Mouse (Mus musculus): Measurements from ENCODE around the gene Jph2. TPM values are rescaled to one million over a fixed set of nuclear protein-coding genes. Genes with fewer than 3 reads are reported as not detected.

The Jph2 gene
- polyA plus RNA-seq, 2 experiments, result 2.6 to 8.2 TPM

DNA sequence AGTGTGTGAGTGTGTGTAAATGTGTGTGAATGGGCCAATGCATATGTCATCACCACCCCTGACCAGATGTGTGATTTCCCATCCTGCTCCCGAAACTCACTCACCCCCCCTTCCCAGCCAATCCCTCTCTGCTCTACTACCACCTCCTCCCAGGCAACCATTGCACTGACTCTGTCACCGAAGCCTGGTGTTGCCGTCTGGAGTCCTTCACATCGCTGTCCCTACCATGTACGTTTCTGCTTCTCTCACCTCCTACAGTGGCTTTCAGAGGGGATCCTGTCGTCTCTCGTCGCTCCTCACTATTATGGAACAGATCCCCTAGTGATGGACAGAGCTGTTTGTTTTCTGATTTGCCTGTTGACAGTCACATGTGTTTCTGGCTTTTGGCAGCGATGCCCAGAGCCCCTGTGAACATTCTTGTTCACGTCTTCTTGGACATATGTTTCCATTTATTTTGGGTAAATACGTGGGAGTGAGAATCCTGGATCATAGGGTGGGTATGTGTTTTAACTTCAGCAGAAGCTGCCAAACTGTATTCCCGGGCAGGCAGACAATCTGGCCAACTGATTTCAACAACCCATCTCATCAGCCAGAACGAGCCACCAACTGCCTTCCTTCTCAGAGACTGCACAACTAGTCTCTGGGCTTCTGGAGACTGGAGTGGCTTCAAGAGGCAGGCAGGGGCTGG, 65.3 kb downstream of the Jph2 start:
- no peak overlapping the region for H3K27ac ChIP-seq (replicated peaks; ENCODE audit: low read depth, low read length)
- no peak overlapping the region for H3K9ac ChIP-seq (ENCODE audit: low read depth, low read length, severe bottlenecking)
- 51% methylated on average over 13 of the region's 13 CpGs for WGBS
- peaks cover 8% of the 10 kb centered on the region; the same call in 1 of the 2 replicates for H3K27me3 ChIP-seq (ENCODE audit: control insufficient read depth, insufficient read depth, low read length)
- TF ChIP-seq POLR2A (IDR thresholded peaks at IDR 0.05; ENCODE audit: borderline replicate concordance, extremely low read depth, insufficient read depth, insufficient read length), result no peak
- no peaks in the 10 kb centered on the region for H3K4me1 ChIP-seq (ENCODE audit: control insufficient read depth, insufficient read depth, low read length)
- ATAC-seq (ENCODE audit: low FRiP score, low read depth) (no peak), DNase-seq (ENCODE audit: low spot score) (no peak)
- no peak overlapping the region for H3K4me3 ChIP-seq (replicated peaks; ENCODE audit: low read length)
- no peaks in the 10 kb centered on the region for H3K36me3 ChIP-seq (ENCODE audit: control insufficient read depth, insufficient read depth, low read length)
- H3K9me3 ChIP-seq (ENCODE audit: control insufficient read depth, low read length), result no peaks in the 10 kb centered on the region
- H3K4me2 ChIP-seq (replicated peaks; ENCODE audit: low read depth, low read length, severe bottlenecking), result no peak overlapping the region

- no peaks in the 10 kb centered on the region for H3K9me3 ChIP-seq (ENCODE audit: control insufficient read depth, low read length)
- H3K9ac ChIP-seq (ENCODE audit: low read depth, low read length, severe bottlenecking), result no peak overlapping the region
- H3K4me2 ChIP-seq (replicated peaks; ENCODE audit: low read depth, low read length, severe bottlenecking), result no peak overlapping the region
- H3K4me1 ChIP-seq (ENCODE audit: control insufficient read depth, insufficient read depth, low read length), result no peaks in the 10 kb centered on the region
- no peak for DNase-seq (ENCODE audit: low spot score)
- no peaks in the 10 kb centered on the region; the same call in 1 of the 2 replicates for H3K27me3 ChIP-seq (ENCODE audit: control insufficient read depth, insufficient read depth, low read length)
- no peaks in the 10 kb centered on the region for H3K36me3 ChIP-seq (ENCODE audit: control insufficient read depth, insufficient read depth, low read length)
- no peak for TF ChIP-seq POLR2A (IDR thresholded peaks at IDR 0.05; ENCODE audit: borderline replicate concordance, extremely low read depth, insufficient read depth, insufficient read length)
- WGBS, result 83% methylated on average over 6 of the region's 6 CpGs
- H3K27ac ChIP-seq (replicated peaks; ENCODE audit: low read depth, low read length), result no peak overlapping the region
- H3K4me3 ChIP-seq (replicated peaks; ENCODE audit: low read length), result no peak overlapping the region
- ATAC-seq (ENCODE audit: low FRiP score, low read depth), result no peak
Measured at GRCm38 (mm10) chr2:163331423-163331822, 66.4 kb downstream of the Jph2 start.

- H3K4me2 ChIP-seq (replicated peaks; ENCODE audit: low read depth, low read length, severe bottlenecking), result no peak overlapping the region
- H3K36me3 ChIP-seq (ENCODE audit: control insufficient read depth, insufficient read depth, low read length), result no peaks in the 10 kb centered on the region
- H3K27me3 ChIP-seq (ENCODE audit: control insufficient read depth, insufficient read depth, low read length), result no peaks in the 10 kb centered on the region; the same call in 1 of the 2 replicates
- ATAC-seq (ENCODE audit: low FRiP score, low read depth), result no peak
- no peak overlapping the region for H3K9ac ChIP-seq (ENCODE audit: low read depth, low read length, severe bottlenecking)
- WGBS, result 25% methylated on average over 7 of the region's 7 CpGs
- no peak for TF ChIP-seq POLR2A (IDR thresholded peaks at IDR 0.05; ENCODE audit: borderline replicate concordance, extremely low read depth, insufficient read depth, insufficient read length)
- H3K4me3 ChIP-seq (replicated peaks; ENCODE audit: low read length), result no peak overlapping the region
- DNase-seq (ENCODE audit: low spot score), result peak; percentile 42
- no peaks in the 10 kb centered on the region for H3K9me3 ChIP-seq (ENCODE audit: control insufficient read depth, low read length)
- no peak overlapping the region for H3K27ac ChIP-seq (replicated peaks; ENCODE audit: low read depth, low read length)
- H3K4me1 ChIP-seq (ENCODE audit: control insufficient read depth, insufficient read depth, low read length), result no peaks in the 10 kb centered on the region
Measured at GRCm38 (mm10) chr2:163330742-163331141, 67.1 kb downstream of the Jph2 start.

- no peak overlapping the region for H3K27ac ChIP-seq (replicated peaks; ENCODE audit: low read depth, low read length)
- no peak overlapping the region for H3K9ac ChIP-seq (ENCODE audit: low read depth, low read length, severe bottlenecking)
- no peaks in the 10 kb centered on the region for H3K36me3 ChIP-seq (ENCODE audit: control insufficient read depth, insufficient read depth, low read length)
- no peak overlapping the region for H3K4me3 ChIP-seq (replicated peaks; ENCODE audit: low read length)
- no peaks in the 10 kb centered on the region; the same call in 1 of the 2 replicates for H3K27me3 ChIP-seq (ENCODE audit: control insufficient read depth, insufficient read depth, low read length)
- 26% methylated on average over 1 of the region's 1 CpGs for WGBS
- no peaks in the 10 kb centered on the region for H3K4me1 ChIP-seq (ENCODE audit: control insufficient read depth, insufficient read depth, low read length)
- no peak for TF ChIP-seq POLR2A (IDR thresholded peaks at IDR 0.05; ENCODE audit: borderline replicate concordance, extremely low read depth, insufficient read depth, insufficient read length)
- no peak overlapping the region for H3K4me2 ChIP-seq (replicated peaks; ENCODE audit: low read depth, low read length, severe bottlenecking)
- DNase-seq (ENCODE audit: low spot score), result no peak
- no peak for ATAC-seq (ENCODE audit: low FRiP score, low read depth)
- no peaks in the 10 kb centered on the region for H3K9me3 ChIP-seq (ENCODE audit: control insufficient read depth, low read length)
Measured at GRCm38 (mm10) chr2:163323163-163323562, 74.6 kb downstream of the Jph2 start.

DNA sequence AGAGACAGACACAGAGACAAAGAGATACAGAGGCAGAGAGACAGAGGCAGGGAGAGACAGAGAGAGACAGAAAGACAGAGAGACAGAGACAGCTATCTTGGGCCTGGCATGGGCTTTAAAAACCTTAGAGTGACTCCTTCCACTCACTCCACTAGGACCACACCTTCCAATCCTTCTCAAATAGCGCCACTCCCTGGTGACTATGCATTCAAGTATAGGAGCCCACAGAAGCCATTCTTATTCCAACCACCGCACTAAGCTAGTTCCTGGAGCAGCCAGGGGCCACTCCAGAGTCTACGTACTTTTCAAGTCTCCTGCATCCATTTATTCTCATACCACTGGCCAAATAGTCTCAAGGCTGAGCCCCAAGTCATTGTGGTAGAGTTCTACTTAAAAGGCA, 79.0 kb downstream of the Jph2 start:
- no peak for TF ChIP-seq POLR2A (IDR thresholded peaks at IDR 0.05; ENCODE audit: borderline replicate concordance, extremely low read depth, insufficient read depth, insufficient read length)
- no peak for DNase-seq (ENCODE audit: low spot score)
- H3K9ac ChIP-seq (ENCODE audit: low read depth, low read length, severe bottlenecking), result no peak overlapping the region
- ATAC-seq (ENCODE audit: low FRiP score, low read depth), result no peak
- H3K27me3 ChIP-seq (ENCODE audit: control insufficient read depth, insufficient read depth, low read length), result no peaks in the 10 kb centered on the region
- no peak overlapping the region for H3K4me2 ChIP-seq (replicated peaks; ENCODE audit: low read depth, low read length, severe bottlenecking)
- H3K36me3 ChIP-seq (ENCODE audit: control insufficient read depth, insufficient read depth, low read length), result no peaks in the 10 kb centered on the region
- no peaks in the 10 kb centered on the region for H3K9me3 ChIP-seq (ENCODE audit: control insufficient read depth, low read length)
- H3K27ac ChIP-seq (replicated peaks; ENCODE audit: low read depth, low read length), result no peak overlapping the region
- WGBS, result 91% methylated on average over 3 of the region's 3 CpGs
- no peaks in the 10 kb centered on the region for H3K4me1 ChIP-seq (ENCODE audit: control insufficient read depth, insufficient read depth, low read length)
- H3K4me3 ChIP-seq (replicated peaks; ENCODE audit: low read length), result no peak overlapping the region

Data from limb, embryonic 14.5 days (tissue).